Mouse (Mus musculus): ENCODE data around the gene Mast1. TPM values are rescaled to one million over a fixed set of nuclear protein-coding genes. Genes with fewer than 3 reads are reported as not detected.

Mast1 gene
- total and polyA plus RNA-seq, 3 experiments = 0.21 to 0.34 TPM; not detected in 1

DNA sequence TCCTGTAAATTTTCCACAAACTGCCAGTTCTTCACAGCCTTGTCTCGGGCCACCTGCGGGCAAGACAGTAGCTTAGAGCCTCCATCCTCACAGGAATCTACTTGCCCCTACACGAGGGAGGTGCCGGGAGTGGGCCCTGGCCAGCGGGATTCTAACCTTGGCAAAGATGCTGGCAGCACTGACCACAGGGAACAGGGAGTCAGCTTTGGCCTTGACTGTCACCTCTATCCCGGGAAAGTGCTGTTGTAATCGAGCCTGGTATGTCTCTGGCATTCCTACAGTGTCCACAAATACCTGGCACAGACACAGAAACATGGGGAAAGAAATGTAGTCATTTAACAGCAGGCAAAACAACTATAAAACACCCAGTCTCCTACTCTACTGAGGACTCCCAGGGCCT is 22.7 kb upstream of the Mast1 start:
- in situ Hi-C loops (cut with MboI; ENCODE audit: low pct_ligation_motif_present, low pct_unique_long_range_greater_than_20kb, low sequenced_read_pairs) (no loop called here), dilution Hi-C loops (cut with MboI; ENCODE audit: extremely low pct_ligation_motif_present, extremely low pct_unique_long_range_greater_than_20kb, low sequenced_read_pairs) (no loop called here)
- Histone ChIP-seq H3K27ac (ENCODE audit: insufficient read depth, low read depth) (no peak overlapping the region), H3K27me3 (replicated peaks) (no peaks in the 10 kb centered on the region), H3K4me2 (ENCODE audit: insufficient read depth, low read depth, poor library complexity, severe bottlenecking) (no peak overlapping the region), H3K9ac (ENCODE audit: insufficient read depth, low read depth) (no peak overlapping the region), H3K4me3 (replicated peaks in 1 of 3; ENCODE audit: low read depth in 2 of 3, low read length in 2 of 3, poor library complexity in 1 of 3) (no peak overlapping the region), H3K79me2 (replicated peaks; ENCODE audit: control insufficient read depth, extremely low read depth, insufficient read depth, poor library complexity, severe bottlenecking) (peaks cover 1% of the 10 kb centered on the region), H3K4me1 (ENCODE audit: control insufficient read depth in 1 of 2, insufficient read depth in 2 of 2) (peaks cover under 1 to 8% of the 10 kb centered on the region in 2 experiments; a peak in 3 of 4 replicates), H3K36me3 (replicated peaks in 1 of 2; ENCODE audit: control insufficient read depth in 1 of 2, insufficient read depth in 1 of 2, low read length in 1 of 2) (peaks cover 37 to 74% of the 10 kb centered on the region in 2 experiments), H3K9me3 (replicated peaks; ENCODE audit: low read length) (no peaks in the 10 kb centered on the region)
- TF ChIP-seq KAT2A (IDR thresholded peaks at IDR 0.05; ENCODE audit: insufficient replicate concordance, low read length) = no peak
- no peak for TF ChIP-seq TCF12 (IDR thresholded peaks at IDR 0.05; ENCODE audit: low read depth, low read length)
- TF ChIP-seq NELFE (IDR thresholded peaks at IDR 0.05; ENCODE audit: low read depth, low read length) = no peak
- no peak for TF ChIP-seq EP300 (IDR thresholded peaks at IDR 0.05; ENCODE audit: low read length)
- no peak for TF ChIP-seq ZKSCAN1 (IDR thresholded peaks at IDR 0.05; ENCODE audit: borderline replicate concordance, low read depth, low read length)
- no peak for TF ChIP-seq MAX (IDR thresholded peaks at IDR 0.05; ENCODE audit: low read length)
- no peak for TF ChIP-seq MAFK (IDR thresholded peaks at IDR 0.05; ENCODE audit: insufficient replicate concordance, low read length)
- TF ChIP-seq IRF4 (IDR thresholded peaks at IDR 0.05; ENCODE audit: low read depth, low read length) = no peak
- no peak for TF ChIP-seq ZNF384 (IDR thresholded peaks at IDR 0.05; ENCODE audit: low read depth, low read length)
- TF ChIP-seq RAD21 (IDR thresholded peaks at IDR 0.05; ENCODE audit: low read depth, low read length) = no peak
- no peak for DNase-seq (ENCODE audit: extremely low read depth)

DNA sequence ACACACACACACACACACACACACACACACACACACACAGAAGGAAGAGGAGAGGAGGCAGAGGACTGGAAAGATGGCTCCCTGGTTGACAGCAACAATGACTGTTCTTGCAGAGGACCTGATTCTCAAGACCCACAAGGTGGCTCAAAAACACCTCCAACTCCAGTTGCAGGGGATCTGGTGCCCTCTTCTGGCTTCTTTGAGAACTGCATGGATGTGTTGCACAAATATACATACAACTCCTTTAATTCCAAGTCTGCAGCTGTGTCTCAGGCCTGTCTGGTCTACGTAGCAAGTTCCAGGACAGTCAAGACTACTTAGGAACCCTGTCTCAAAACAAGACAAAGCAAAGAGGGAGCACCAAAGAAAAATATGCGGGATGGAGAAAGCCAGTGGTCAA is 19.6 kb upstream of the Mast1 start:
- H3K4me2 ChIP-seq (ENCODE audit: insufficient read depth, low read depth, poor library complexity, severe bottlenecking) = no peak overlapping the region
- H3K27ac ChIP-seq (ENCODE audit: insufficient read depth, low read depth) = no peak overlapping the region
- in situ Hi-C loops (cut with MboI; ENCODE audit: low pct_ligation_motif_present, low pct_unique_long_range_greater_than_20kb, low sequenced_read_pairs) (no loop called here), dilution Hi-C loops (cut with MboI; ENCODE audit: extremely low pct_ligation_motif_present, extremely low pct_unique_long_range_greater_than_20kb, low sequenced_read_pairs) (no loop called here)
- TF ChIP-seq CTCF (conservative IDR thresholded peaks at IDR 0.05 in 1 of 2, IDR thresholded peaks at IDR 0.05 in 1 of 2; ENCODE audit: low read depth in 2 of 2, low read length in 2 of 2) = peak; percentile 90 to 92
- TF ChIP-seq ELF1 (IDR thresholded peaks at IDR 0.05; ENCODE audit: low read depth, low read length) = no peak
- peak; percentile 74 for TF ChIP-seq RAD21 (IDR thresholded peaks at IDR 0.05; ENCODE audit: low read depth, low read length)
- peak; percentile 66 for TF ChIP-seq SMC3 (IDR thresholded peaks at IDR 0.05; ENCODE audit: low read depth, low read length)
- peak; percentile 82 for DNase-seq (ENCODE audit: extremely low read depth)
- peaks cover 29 to 54% of the 10 kb centered on the region in 2 experiments for H3K36me3 ChIP-seq (replicated peaks in 1 of 2; ENCODE audit: control insufficient read depth in 1 of 2, insufficient read depth in 1 of 2, low read length in 1 of 2)
- peaks cover 0 to 7% of the 10 kb centered on the region in 2 experiments; a peak in 2 of 4 replicates for H3K4me1 ChIP-seq (ENCODE audit: control insufficient read depth in 1 of 2, insufficient read depth in 2 of 2)
- no peak overlapping the region for H3K4me3 ChIP-seq (replicated peaks in 1 of 3; ENCODE audit: low read depth in 2 of 3, low read length in 2 of 3, poor library complexity in 1 of 3)
- H3K9ac ChIP-seq (ENCODE audit: insufficient read depth, low read depth) = no peak overlapping the region
- H3K9me3 ChIP-seq (replicated peaks; ENCODE audit: low read length) = no peaks in the 10 kb centered on the region
- peaks cover 11% of the 10 kb centered on the region for H3K27me3 ChIP-seq (replicated peaks)
- H3K79me2 ChIP-seq (replicated peaks; ENCODE audit: control insufficient read depth, extremely low read depth, insufficient read depth, poor library complexity, severe bottlenecking) = no peaks in the 10 kb centered on the region

DNA sequence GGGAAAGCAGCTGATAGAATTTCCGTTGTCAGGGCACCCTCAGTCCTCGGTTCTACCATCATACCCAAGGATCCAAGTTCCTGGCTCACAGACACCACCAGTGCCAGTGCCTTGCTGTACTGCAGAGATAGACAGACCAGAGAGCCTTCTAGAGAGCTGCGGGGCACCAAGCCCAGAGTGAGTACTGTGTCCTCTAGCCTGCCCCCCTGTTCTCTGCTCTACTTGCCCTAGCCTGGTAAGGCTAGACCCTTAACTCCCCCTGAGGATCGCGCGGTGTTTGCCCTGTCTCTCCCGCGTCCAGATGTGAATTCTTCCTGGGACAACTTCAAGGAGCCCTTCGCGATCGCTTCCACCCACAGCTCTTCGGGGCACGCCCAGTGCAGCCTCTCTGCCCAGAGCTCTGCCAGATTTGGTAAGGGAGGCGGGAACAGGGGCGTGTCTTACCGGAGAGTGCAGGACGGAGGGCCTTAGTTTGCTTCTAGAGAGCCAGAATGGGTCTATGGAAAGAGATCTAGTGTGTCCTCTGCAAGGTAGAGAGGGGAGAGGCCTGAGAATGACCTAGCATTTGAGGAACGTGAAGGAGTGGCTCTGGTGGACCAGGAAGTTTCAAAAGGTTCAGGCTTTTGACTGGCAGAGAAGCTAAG is 15.6 kb upstream of the Mast1 start:
- Histone ChIP-seq H3K9me3 (replicated peaks; ENCODE audit: low read length) (no peaks in the 10 kb centered on the region), H3K4me1 (ENCODE audit: control insufficient read depth in 1 of 2, insufficient read depth in 2 of 2) (peaks cover 2 to 7% of the 10 kb centered on the region in 2 experiments; a peak in 3 of 4 replicates), H3K36me3 (replicated peaks in 1 of 2; ENCODE audit: control insufficient read depth in 1 of 2, insufficient read depth in 1 of 2, low read length in 1 of 2) (peaks cover 5 to 23% of the 10 kb centered on the region in 2 experiments), H3K4me3 (replicated peaks in 1 of 3; ENCODE audit: low read depth in 2 of 3, low read length in 2 of 3, poor library complexity in 1 of 3) (no peak overlapping the region), H3K4me2 (ENCODE audit: insufficient read depth, low read depth, poor library complexity, severe bottlenecking) (peak overlapping the region; percentile 67), H3K79me2 (replicated peaks; ENCODE audit: control insufficient read depth, extremely low read depth, insufficient read depth, poor library complexity, severe bottlenecking) (no peaks in the 10 kb centered on the region), H3K27ac (ENCODE audit: insufficient read depth, low read depth) (no peak overlapping the region), H3K9ac (ENCODE audit: insufficient read depth, low read depth) (no peak overlapping the region), H3K27me3 (replicated peaks) (peaks cover 36% of the 10 kb centered on the region)
- dilution Hi-C loops (cut with MboI; ENCODE audit: extremely low pct_ligation_motif_present, extremely low pct_unique_long_range_greater_than_20kb, low sequenced_read_pairs) = no loop called here
- in situ Hi-C loops (cut with MboI; ENCODE audit: low pct_ligation_motif_present, low pct_unique_long_range_greater_than_20kb, low sequenced_read_pairs) = no loop called here
- TF ChIP-seq MEF2A (IDR thresholded peaks at IDR 0.05; ENCODE audit: borderline replicate concordance, low read depth, low read length) = no peak
- TF ChIP-seq POLR2A (IDR thresholded peaks at IDR 0.05; ENCODE audit: low read depth, low read length) = no peak
- TF ChIP-seq UBTF (IDR thresholded peaks at IDR 0.05; ENCODE audit: low read depth, low read length) = no peak
- TF ChIP-seq NRF1 (IDR thresholded peaks at IDR 0.05; ENCODE audit: low read depth, low read length) = no peak
- TF ChIP-seq CTCF (conservative IDR thresholded peaks at IDR 0.05 in 1 of 2, IDR thresholded peaks at IDR 0.05 in 1 of 2; ENCODE audit: low read depth in 2 of 2, low read length in 2 of 2) = no peak
- no peak for TF ChIP-seq POLR2AphosphoS2 (IDR thresholded peaks at IDR 0.05; ENCODE audit: low read depth, low read length)
- TF ChIP-seq USF1 (IDR thresholded peaks at IDR 0.05; ENCODE audit: low read depth, low read length) = no peak
- no peak for TF ChIP-seq MAFK (IDR thresholded peaks at IDR 0.05; ENCODE audit: insufficient replicate concordance, low read length)
- no peak for TF ChIP-seq GABPA (IDR thresholded peaks at IDR 0.05; ENCODE audit: insufficient replicate concordance, low read depth, low read length)
- TF ChIP-seq RAD21 (IDR thresholded peaks at IDR 0.05; ENCODE audit: low read depth, low read length) = no peak
- no peak for TF ChIP-seq ZNF384 (IDR thresholded peaks at IDR 0.05; ENCODE audit: low read depth, low read length)
- no peak for TF ChIP-seq MXI1 (IDR thresholded peaks at IDR 0.05; ENCODE audit: low read depth, low read length)
- TF ChIP-seq USF2 (conservative IDR thresholded peaks at IDR 0.05; ENCODE audit: low read depth, low read length) = no peak
- no peak for TF ChIP-seq MAZ (IDR thresholded peaks at IDR 0.05; ENCODE audit: low read depth, low read length)
- TF ChIP-seq TBP (conservative IDR thresholded peaks at IDR 0.05; ENCODE audit: low read depth, low read length) = no peak
- TF ChIP-seq ZMIZ1 (IDR thresholded peaks at IDR 0.05; ENCODE audit: low read depth, low read length) = no peak
- peak; percentile 26 for DNase-seq (ENCODE audit: extremely low read depth)

All from CH12.LX (cell line).